29 mouse cellular contexts compared by ENCODE assay signal in genomic region chr1:72822893-72823292, GRCm38 (mm10). TPM values are rescaled to one million over a fixed set of nuclear protein-coding genes. Genes with fewer than 3 reads are reported as not detected.
DNase-seq lines count a peak whose midpoint lies in the region; ATAC-seq and TF ChIP-seq lines count a peak whose summit lies in the region.
"Had no signal": no experiment of that assay in that cellular context is flagged by ENCODE, and none has a peak within 500 bp of the region (broad histone marks: within the 10 kb centered on the region; RNA-seq: fewer than 3 reads in every experiment).

No protein-coding gene starts in this region.

- no peaks in the 10 kb centered on the region for H3K9me3 ChIP-seq in forebrain, embryonic 10.5 days
- no peaks in the 10 kb centered on the region for H3K9me3 ChIP-seq in forebrain, postnatal 0 days (ENCODE audit: low read length)
- H3K9me3 ChIP-seq in midbrain, embryonic 12.5 days: no peaks in the 10 kb centered on the region
- no peaks in the 10 kb centered on the region for H3K9me3 ChIP-seq in midbrain, embryonic 15.5 days
- H3K9me3 ChIP-seq in limb, embryonic 10.5 days (replicated peaks): no peaks in the 10 kb centered on the region
- H3K9me3 ChIP-seq: heart, embryonic 13.5 days; intestine, embryonic 15.5 days; limb, embryonic 15.5 days; liver, embryonic 13.5 days; neural tube, embryonic 13.5 days had no signal

- no peak for TF ChIP-seq POLR2A in thymus, adult 2 months (IDR thresholded peaks at IDR 0.05; ENCODE audit: control insufficient read depth, extremely low read depth, insufficient read depth, low read length, poor library complexity)

- 0 out of 2 replicates have a peak, but pooled peaks cover 4% of the 10 kb centered on the region for H3K27me3 ChIP-seq in forebrain, embryonic 10.5 days (ENCODE audit: poor library complexity, severe bottlenecking)
- no peaks in the 10 kb centered on the region for H3K27me3 ChIP-seq in forebrain, postnatal 0 days (ENCODE audit: insufficient read depth, low read length)
- H3K27me3 ChIP-seq in midbrain, embryonic 12.5 days: peaks cover 10% of the 10 kb centered on the region; the same call in 1 of the 2 replicates
- H3K27me3 ChIP-seq in midbrain, embryonic 15.5 days (replicated peaks): no peaks in the 10 kb centered on the region
- H3K27me3 ChIP-seq in limb, embryonic 10.5 days (ENCODE audit: low read depth, poor library complexity, severe bottlenecking): peaks cover 6% of the 10 kb centered on the region; the same call in 1 of the 2 replicates
- H3K27me3 ChIP-seq in thymus, adult 2 months (ENCODE audit: control insufficient read depth, insufficient read depth, low read length): peaks cover 3% of the 10 kb centered on the region; the same call in 1 of the 2 replicates
- H3K27me3 ChIP-seq: limb, embryonic 15.5 days had no signal

- no peak overlapping the region for H3K9ac ChIP-seq in forebrain, postnatal 0 days
- no peak overlapping the region for H3K9ac ChIP-seq in midbrain, embryonic 12.5 days (replicated peaks)
- no peak overlapping the region for H3K9ac ChIP-seq in midbrain, embryonic 15.5 days
- H3K9ac ChIP-seq: intestine, embryonic 15.5 days; limb, embryonic 15.5 days; liver, embryonic 13.5 days; neural tube, embryonic 13.5 days had no signal

- peaks cover 55% of the 10 kb centered on the region for H3K4me1 ChIP-seq in forebrain, embryonic 10.5 days
- H3K4me1 ChIP-seq in forebrain, postnatal 0 days (ENCODE audit: insufficient read depth): 0 out of 2 replicates have a peak, but pooled peaks cover 2% of the 10 kb centered on the region
- H3K4me1 ChIP-seq in midbrain, embryonic 12.5 days: peaks cover 28% of the 10 kb centered on the region
- peaks cover 33% of the 10 kb centered on the region for H3K4me1 ChIP-seq in midbrain, embryonic 15.5 days
- peaks cover 48% of the 10 kb centered on the region for H3K4me1 ChIP-seq in limb, embryonic 10.5 days
- no peaks in the 10 kb centered on the region; the same call in 1 of the 2 replicates for H3K4me1 ChIP-seq in thymus, adult 2 months (replicated peaks; ENCODE audit: control insufficient read depth, insufficient read depth, low read length)

- H3K4me2 ChIP-seq in forebrain, postnatal 0 days (ENCODE audit: low read depth): no peak overlapping the region
- H3K4me2 ChIP-seq in midbrain, embryonic 12.5 days (replicated peaks): no peak overlapping the region
- H3K4me2 ChIP-seq in midbrain, embryonic 15.5 days: no peak overlapping the region
- H3K4me2 ChIP-seq: limb, embryonic 15.5 days; liver, embryonic 13.5 days had no signal

- ATAC-seq in forebrain, postnatal 0 days: no peak
- no peak for ATAC-seq in midbrain, embryonic 12.5 days (ENCODE audit: low FRiP score, low read depth)
- ATAC-seq in midbrain, embryonic 15.5 days (replicated peaks): no peak
- ATAC-seq: intestine, embryonic 15.5 days had no signal

- H3K27ac ChIP-seq in forebrain, embryonic 10.5 days: peak overlapping the region; percentile 98
- no peak overlapping the region for H3K27ac ChIP-seq in forebrain, postnatal 0 days (ENCODE audit: low read depth, low read length)
- H3K27ac ChIP-seq in midbrain, embryonic 12.5 days (replicated peaks): peak overlapping the region; percentile 94; the same call in 1 of the 2 replicates
- no peak overlapping the region for H3K27ac ChIP-seq in midbrain, embryonic 15.5 days
- 0 out of 2 replicates have a peak overlapping the region, but pooled peaks have one; percentile 90 for H3K27ac ChIP-seq in limb, embryonic 10.5 days
- no peak overlapping the region for H3K27ac ChIP-seq in thymus, adult 2 months (ENCODE audit: control insufficient read depth, insufficient read depth, low read length)
- H3K27ac ChIP-seq: heart, embryonic 13.5 days; hindbrain, postnatal 0 days; intestine, embryonic 15.5 days; kidney, postnatal 0 days; limb, embryonic 15.5 days; liver, embryonic 13.5 days; neural tube, embryonic 13.5 days had no signal

- no peak overlapping the region for H3K4me3 ChIP-seq in forebrain, embryonic 10.5 days
- no peak overlapping the region for H3K4me3 ChIP-seq in forebrain, postnatal 0 days (ENCODE audit: low read depth, low read length)
- H3K4me3 ChIP-seq in midbrain, embryonic 12.5 days: no peak overlapping the region
- no peak overlapping the region for H3K4me3 ChIP-seq in midbrain, embryonic 15.5 days
- H3K4me3 ChIP-seq in limb, embryonic 10.5 days: no peak overlapping the region
- no peak overlapping the region for H3K4me3 ChIP-seq in thymus, adult 2 months (ENCODE audit: control insufficient read depth, insufficient read depth, low read length)
- H3K4me3 ChIP-seq: liver, embryonic 13.5 days; megakaryocyte, embryonic 14.5 days had no signal

- peaks cover 9% of the 10 kb centered on the region for H3K36me3 ChIP-seq in forebrain, embryonic 10.5 days (replicated peaks)
- no peaks in the 10 kb centered on the region for H3K36me3 ChIP-seq in forebrain, postnatal 0 days (ENCODE audit: insufficient read depth)
- no peaks in the 10 kb centered on the region for H3K36me3 ChIP-seq in midbrain, embryonic 12.5 days
- no peaks in the 10 kb centered on the region for H3K36me3 ChIP-seq in midbrain, embryonic 15.5 days (replicated peaks)
- H3K36me3 ChIP-seq in limb, embryonic 10.5 days: no peaks in the 10 kb centered on the region
- no peaks in the 10 kb centered on the region for H3K36me3 ChIP-seq in thymus, adult 2 months (ENCODE audit: control insufficient read depth, insufficient read depth, low read length)
- H3K36me3 ChIP-seq: heart, embryonic 13.5 days; intestine, embryonic 15.5 days; limb, embryonic 15.5 days; liver, embryonic 13.5 days; neural tube, embryonic 13.5 days had no signal

- 42% methylated on average over 10 of the region's 10 CpGs for WGBS in forebrain, embryonic 10.5 days
- WGBS in forebrain, postnatal 0 days: 58% methylated on average over 10 of the region's 10 CpGs
- 62% methylated on average over 10 of the region's 10 CpGs for WGBS in midbrain, embryonic 12.5 days
- WGBS in midbrain, embryonic 15.5 days: 66% methylated on average over 10 of the region's 10 CpGs
- WGBS in limb, embryonic 10.5 days: 75% methylated on average over 10 of the region's 10 CpGs
- 88% methylated on average over 10 of the region's 10 CpGs for WGBS in thymus, adult 2 months

- DNase-seq in forebrain, embryonic 10.5 days (ENCODE audit: extremely low spot score, low spot score): peak; percentile 21
- DNase-seq in forebrain, postnatal 0 days: no peak
- DNase-seq in ES-CJ7 (ENCODE audit: low read depth, low spot score): peak; percentile 65
- no peak for DNase-seq in limb, embryonic 10.5 days (ENCODE audit: low spot score)
- DNase-seq in frontal cortex, postnatal 10 days (ENCODE audit: low spot score in 2 of 2): no peak
- DNase-seq in thymus, adult 2 months: no peak
- DNase-seq: adrenal gland, postnatal 10 days; cerebellum, adult 8-10 months; cerebellum, postnatal 25 days; gastrocnemius, postnatal 10 days; heart, postnatal 10 days; kidney, adult 2 months; layer of hippocampus, postnatal 36 days; left cerebral cortex, postnatal 4 days; liver, embryonic 13.5 days; lung, adult 18-20 months; lung, postnatal 4 days; right cerebral cortex, postnatal 25 days; thymus, adult 18-20 months; thymus, postnatal 36 days had no signal

- no peak for TF ChIP-seq CTCF in forebrain, postnatal 0 days (IDR thresholded peaks at IDR 0.05; ENCODE audit: low read depth)
- TF ChIP-seq CTCF in thymus, adult 2 months (IDR thresholded peaks at IDR 0.05; ENCODE audit: borderline replicate concordance, control insufficient read depth, extremely low read depth, insufficient read depth, low read length, poor library complexity): no peak

RNA-seq across cellular contexts. Expression of gene Igfbp2, which starts 1.4 kb away (rescaled TPM):
- 742 and 777 TPM in 2 replicates for polyA plus RNA-seq in forebrain, embryonic 10.5 days (2016; fragmentation: Nextera tagmentation; extraction: Ambion mirVana)
- total RNA-seq in forebrain, postnatal 0 days (2014; rRNA removed): 311 and 330 TPM in 2 replicates
- 341 and 409 TPM in 2 replicates for polyA plus RNA-seq in forebrain, postnatal 0 days (2015; fragmentation: Nextera tagmentation; extraction: Ambion mirVana)
- 548 and 637 TPM in 2 replicates for polyA plus RNA-seq in midbrain, embryonic 12.5 days (2016; fragmentation: Nextera tagmentation; extraction: Ambion mirVana)
- 329 and 430 TPM in 2 replicates for polyA plus RNA-seq in midbrain, embryonic 15.5 days (2015; fragmentation: Nextera tagmentation; extraction: Ambion mirVana)
- polyA plus RNA-seq in limb, embryonic 10.5 days (2016; fragmentation: Nextera tagmentation; extraction: Ambion mirVana): 198 and 264 TPM in 2 replicates
- 13.3 and 16.4 TPM in 2 replicates for polyA plus RNA-seq in thymus, adult 2 months (2012; rRNA removed)

RNA-seq across cellular contexts. Expression of gene Igfbp5, which starts 51.8 kb away (rescaled TPM):
- polyA plus RNA-seq in forebrain, embryonic 10.5 days (2016; fragmentation: Nextera tagmentation; extraction: Ambion mirVana): 45.9 and 51.3 TPM in 2 replicates
- total RNA-seq in forebrain, postnatal 0 days (2014; rRNA removed): 68.2 and 104 TPM in 2 replicates
- 26.1 and 36.2 TPM in 2 replicates for polyA plus RNA-seq in forebrain, postnatal 0 days (2015; fragmentation: Nextera tagmentation; extraction: Ambion mirVana)
- polyA plus RNA-seq in midbrain, embryonic 12.5 days (2016; fragmentation: Nextera tagmentation; extraction: Ambion mirVana): 31.1 and 41.2 TPM in 2 replicates
- 38.4 and 39.6 TPM in 2 replicates for polyA plus RNA-seq in midbrain, embryonic 15.5 days (2015; fragmentation: Nextera tagmentation; extraction: Ambion mirVana)
- polyA plus RNA-seq in limb, embryonic 10.5 days (2016; fragmentation: Nextera tagmentation; extraction: Ambion mirVana): 44.4 and 55.4 TPM in 2 replicates
- polyA plus RNA-seq in thymus, adult 2 months (2012; rRNA removed): 27.0 and 58.3 TPM in 2 replicates

Comparison
In these comparisons a context has a peak if more than half of its experiments do, and no peak if none do; other contexts are left out.
1. DNase-seq: peak in forebrain, embryonic 10.5 days (single experiment) and ES-CJ7 (single experiment); none in forebrain, postnatal 0 days (single experiment), limb, embryonic 10.5 days (single experiment), frontal cortex, postnatal 10 days (0 of 2) and thymus, adult 2 months (single experiment).
2. H3K27ac ChIP-seq: peak in forebrain, embryonic 10.5 days (single experiment), midbrain, embryonic 12.5 days (single experiment) and limb, embryonic 10.5 days (single experiment); none in forebrain, postnatal 0 days (single experiment), midbrain, embryonic 15.5 days (single experiment) and thymus, adult 2 months (single experiment).
3. RNA of gene Igfbp2, which starts 1.4 kb away (polyA plus RNA-seq): 742 to 777 TPM in forebrain, embryonic 10.5 days, 548 to 637 TPM in midbrain, embryonic 12.5 days, 341 to 409 TPM in forebrain, postnatal 0 days, 329 to 430 TPM in midbrain, embryonic 15.5 days and 198 to 264 TPM in limb, embryonic 10.5 days; 13.3 to 16.4 TPM in thymus, adult 2 months; every median in the first group is over 10 times any median in the second.